Mouse (Mus musculus) testis, adult 2 months (tissue): ENCODE data around the gene Abcc2. TPM values are rescaled to one million over a fixed set of nuclear protein-coding genes. Genes with fewer than 3 reads are reported as not detected.

Source experiments
- H3K27ac ChIP-seq: fragments of 200-500 bp; 2 replicates; pipeline ENCODE4 v1.5.1; 2012; ENCODE audit warnings: low read depth, low read length; ENCODE audit not compliant: control insufficient read depth, insufficient read depth
- H3K27me3 ChIP-seq: fragments of 200-500 bp; 2 replicates; pipeline ENCODE4 v1.6.1; 2012; ENCODE audit warnings: mild to moderate bottlenecking, low read length, moderate library complexity; ENCODE audit not compliant: control insufficient read depth, insufficient read depth
- H3K36me3 ChIP-seq: fragments of 200-500 bp; 2 replicates; pipeline ENCODE4 v1.6.1; 2012; ENCODE audit warnings: mild to moderate bottlenecking, low read length; ENCODE audit not compliant: control insufficient read depth, insufficient read depth
- H3K4me1 ChIP-seq: fragments of 200-500 bp; 2 replicates; pipeline ENCODE4 v1.6.1; 2012; ENCODE audit warnings: low read length; ENCODE audit not compliant: control insufficient read depth, insufficient read depth
- H3K4me3 ChIP-seq: fragments of 200-500 bp; 2 replicates; pipeline ENCODE4 v1.5.1; 2012; ENCODE audit warnings: low read depth, mild to moderate bottlenecking, low read length, moderate library complexity, mixed read lengths; ENCODE audit not compliant: control insufficient read depth
- CTCF ChIP-seq: fragments of 200-500 bp; IDR thresholded peaks from 2 replicates; pipeline ENCODE4 v1.5.1; 2012; ENCODE audit warnings: low read depth, mild to moderate bottlenecking, inconsistent platforms, low read length, moderate library complexity; ENCODE audit not compliant: control insufficient read depth, insufficient read depth, insufficient replicate concordance
- POLR2A ChIP-seq: fragments of 200-500 bp; IDR thresholded peaks from 2 replicates; pipeline ENCODE4 v1.6.1; 2012; ENCODE audit warnings: low read depth, mild to moderate bottlenecking, inconsistent platforms, low read length, moderate library complexity; ENCODE audit not compliant: control insufficient read depth
- polyA plus RNA-seq: library from polyadenylated mRNA; depleted of rRNA; stranded (reverse); fragments of >200 nt; gene quantifications from 2 replicates; pipeline ENCODE4 v1.2.3, GENCODE M21; 2012; rRNA removed

Abcc2 gene
- 0.17 and 0.33 TPM in 2 replicates for polyA plus RNA-seq

DNA sequence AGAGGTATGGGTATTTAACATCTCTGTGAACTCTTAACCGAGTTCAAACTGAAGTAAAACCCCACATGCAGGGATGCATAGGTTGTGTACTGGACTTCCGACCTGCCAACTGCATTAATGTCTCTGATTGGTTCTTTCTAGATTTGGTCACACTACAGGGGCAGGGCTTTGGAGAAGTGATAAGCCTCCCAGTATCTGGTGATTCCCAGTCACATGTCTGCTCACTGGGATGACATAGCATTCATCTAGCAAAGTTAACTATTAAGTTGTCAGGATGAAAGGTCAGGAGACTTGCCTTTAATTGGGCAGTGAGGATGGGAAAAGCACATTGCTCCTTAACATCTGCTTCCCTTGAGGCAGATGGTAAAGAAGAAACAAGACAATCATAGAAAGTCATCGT is at the start of gene Abcc2:
Gene Abcc2, plus strand, starts transcription at position 213 of the 400 bp plus-strand sequence.
- Histone ChIP-seq H3K27me3 (no peaks in the 10 kb centered on the region), H3K4me3 (no peak within 1 kb of the TSS), H3K4me1 (no peaks in the 10 kb centered on the region), H3K36me3 (no peaks in the 10 kb centered on the region), H3K27ac (no peak within 1 kb of the TSS)
- no peak for TF ChIP-seq POLR2A
- TF ChIP-seq CTCF = no peak

DNA sequence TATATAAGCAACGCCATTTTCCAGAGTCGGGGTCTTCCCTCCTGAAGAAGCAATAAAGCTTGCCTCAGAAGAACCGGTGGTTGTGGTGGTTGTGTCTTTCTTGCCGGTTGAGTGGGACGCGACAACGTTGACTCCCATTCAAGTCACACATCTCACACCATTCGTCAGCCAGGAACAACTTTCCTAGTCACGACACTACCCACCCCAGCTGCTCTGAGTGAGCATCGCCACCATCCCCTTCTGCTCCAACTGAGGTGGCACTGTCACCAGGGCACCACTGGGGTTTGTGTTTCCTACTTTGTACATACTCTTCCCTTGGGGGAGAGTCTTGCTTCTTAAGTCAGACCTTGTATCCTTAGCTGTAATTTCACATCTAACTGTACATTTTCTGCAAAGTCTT is 43.6 kb upstream of the Abcc2 start:
- no peak overlapping the region for H3K4me3 ChIP-seq
- H3K27ac ChIP-seq = no peak overlapping the region
- no peak for TF ChIP-seq POLR2A
- TF ChIP-seq CTCF = no peak
- no peaks in the 10 kb centered on the region for H3K36me3 ChIP-seq
- H3K4me1 ChIP-seq = no peaks in the 10 kb centered on the region
- H3K27me3 ChIP-seq = no peaks in the 10 kb centered on the region

DNA sequence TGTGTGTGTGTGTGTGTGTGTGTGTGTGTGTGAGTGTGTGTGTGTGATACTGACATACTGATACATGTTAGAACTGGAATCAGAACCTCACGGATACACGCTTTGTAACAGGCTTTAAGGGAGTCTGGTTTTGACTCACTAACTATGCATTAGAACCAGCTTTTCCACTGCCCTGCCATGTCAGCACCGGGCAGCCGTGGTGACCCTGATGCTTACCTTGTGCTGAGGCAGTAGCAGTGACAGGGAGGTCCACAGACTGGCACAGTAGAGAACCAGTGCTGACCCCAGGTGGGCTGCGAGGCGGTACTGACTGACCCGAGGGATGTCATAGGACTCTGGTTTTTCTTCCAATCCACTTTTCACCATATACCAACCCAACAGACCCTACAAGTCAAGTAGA is 38.6 kb upstream of the Abcc2 start:
- no peak overlapping the region for H3K27ac ChIP-seq
- no peaks in the 10 kb centered on the region for H3K4me1 ChIP-seq
- TF ChIP-seq POLR2A (no peak), CTCF (no peak)
- no peaks in the 10 kb centered on the region for H3K36me3 ChIP-seq
- H3K27me3 ChIP-seq = no peaks in the 10 kb centered on the region
- H3K4me3 ChIP-seq = no peak overlapping the region

DNA sequence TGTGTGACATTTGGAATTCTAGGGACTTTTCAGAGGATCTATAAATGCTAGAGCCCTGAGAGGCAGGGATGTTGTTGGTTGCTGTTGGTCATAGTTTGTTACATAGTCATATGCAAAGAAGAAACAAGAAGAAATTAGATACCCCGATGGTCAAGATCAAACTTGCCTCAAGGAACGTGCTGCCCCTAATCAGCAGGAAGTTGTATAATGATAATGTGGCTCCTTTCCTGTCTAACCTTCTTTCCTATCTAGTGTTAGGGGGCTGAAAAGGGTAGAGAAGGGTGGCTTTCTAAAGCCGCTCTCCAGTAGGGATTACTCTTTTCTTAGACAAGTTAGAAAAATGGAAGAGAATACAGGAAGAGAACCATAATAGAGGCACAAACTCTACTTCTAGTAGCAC is 36.3 kb upstream of the Abcc2 start:
- Histone ChIP-seq H3K27ac (no peak overlapping the region), H3K27me3 (no peaks in the 10 kb centered on the region), H3K36me3 (no peaks in the 10 kb centered on the region), H3K4me1 (no peaks in the 10 kb centered on the region), H3K4me3 (no peak overlapping the region)
- no peak for TF ChIP-seq CTCF
- TF ChIP-seq POLR2A = no peak

DNA sequence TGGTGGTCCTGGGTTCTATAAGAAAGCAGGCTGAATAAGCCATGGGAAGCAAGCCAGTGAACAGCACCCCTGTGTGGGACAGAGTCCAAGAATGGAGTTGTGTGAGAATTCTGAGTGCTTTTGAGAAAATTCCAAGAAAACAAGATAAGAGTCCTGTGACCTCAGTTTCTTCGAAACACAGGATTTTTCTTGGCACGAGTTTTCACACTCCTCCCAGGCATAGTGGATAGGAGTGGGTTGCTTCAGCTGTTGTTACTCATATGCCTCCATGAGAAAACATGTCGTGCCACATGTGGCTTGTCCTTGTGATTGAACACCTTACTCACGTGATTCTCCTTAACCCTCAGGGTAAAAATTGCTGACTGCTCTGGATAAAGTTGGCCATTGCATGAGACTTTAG is 34.1 kb upstream of the Abcc2 start:
- no peaks in the 10 kb centered on the region for H3K36me3 ChIP-seq
- TF ChIP-seq POLR2A (no peak), CTCF (no peak)

DNA sequence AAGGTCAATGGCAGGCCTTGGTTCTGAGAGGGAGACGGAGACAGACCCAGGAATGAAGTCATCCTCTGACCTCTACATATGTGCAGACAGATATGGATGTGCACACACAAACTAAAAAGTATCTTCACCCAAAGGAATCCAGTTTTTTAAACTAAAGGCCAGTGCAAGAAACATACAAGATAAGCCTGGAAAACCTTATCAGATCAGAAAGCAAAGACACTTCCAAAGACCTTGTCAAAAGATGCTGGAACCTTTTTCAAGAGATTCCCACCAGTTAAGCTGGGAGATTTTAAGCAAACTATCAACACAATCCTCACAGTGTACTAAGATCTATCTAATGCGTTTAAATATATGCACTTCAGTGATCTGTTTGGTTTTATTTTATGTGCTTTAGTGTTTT is 32.0 kb upstream of the Abcc2 start:
- no peak for TF ChIP-seq POLR2A
- TF ChIP-seq CTCF = no peak
- Histone ChIP-seq H3K36me3 (no peaks in the 10 kb centered on the region), H3K27ac (no peak overlapping the region), H3K4me3 (no peak overlapping the region), H3K27me3 (no peaks in the 10 kb centered on the region), H3K4me1 (no peaks in the 10 kb centered on the region; the same call in 1 of the 2 replicates)

More for the DNA sequence above, 34.1 kb upstream of the Abcc2 start:
- Histone ChIP-seq H3K4me3 (no peak overlapping the region), H3K4me1 (no peaks in the 10 kb centered on the region), H3K27ac (no peak overlapping the region), H3K27me3 (no peaks in the 10 kb centered on the region)

DNA sequence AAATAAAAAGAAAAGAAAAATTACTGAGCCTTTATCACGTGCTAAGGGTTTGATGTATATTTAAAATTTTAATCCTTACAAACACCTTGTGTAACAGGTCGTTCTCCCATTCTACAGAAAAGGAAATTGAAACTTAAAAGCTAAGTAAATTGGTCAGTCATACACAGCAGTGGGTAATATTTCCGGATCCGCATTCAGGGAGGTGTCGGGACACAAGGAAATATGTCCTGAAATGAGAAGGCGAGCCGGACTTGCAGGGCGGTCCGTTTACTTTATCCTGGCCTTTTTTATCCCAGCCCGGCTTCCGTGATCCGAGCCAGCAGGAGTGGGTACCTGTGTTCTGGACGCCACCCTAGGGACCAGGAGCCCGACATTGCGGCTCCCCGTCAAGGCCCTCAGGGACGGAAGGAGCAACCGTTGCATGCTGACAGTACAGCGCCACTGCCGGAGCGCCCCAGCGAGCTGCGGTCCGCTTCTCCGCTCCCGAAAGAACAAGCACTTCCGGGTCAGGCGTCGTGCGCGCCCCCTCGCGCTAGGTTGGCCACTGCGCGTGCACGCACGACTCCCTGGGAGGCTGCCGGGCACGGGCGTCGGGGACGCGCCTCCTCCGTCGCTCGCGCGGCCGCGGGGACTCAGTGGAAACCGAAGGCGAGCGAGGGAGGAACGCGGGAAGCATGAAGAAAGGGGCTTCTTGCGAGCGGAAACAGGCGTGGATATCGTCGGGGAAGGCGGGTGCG is 29.3 kb upstream of the Abcc2 start, which contains the start of the genes Cutc and Cox15:
Gene Cutc, plus strand, starts transcription at position 508 of the 737 bp plus-strand sequence.
Gene Cox15, minus strand, starts transcription at position 512 of the 737 bp plus-strand sequence.
- no peaks in the 10 kb centered on the region for H3K27me3 ChIP-seq
- peak within 1 kb of the TSS; percentile 97 for H3K27ac ChIP-seq
- H3K4me1 ChIP-seq = no peaks in the 10 kb centered on the region; the same call in 1 of the 2 replicates
- peak within 1 kb of the TSS; percentile 99 for H3K4me3 ChIP-seq
- no peak for TF ChIP-seq CTCF
- TF ChIP-seq POLR2A = peak; percentile 68
- H3K36me3 ChIP-seq = no peaks in the 10 kb centered on the region
